Mouse (Mus musculus) adrenal gland, adult 18-20 months (tissue): ENCODE results near the gene Mpped2. TPM values are rescaled to one million over a fixed set of nuclear protein-coding genes. Genes with fewer than 3 reads are reported as not detected.

Source experiments
- DNase-seq, 2 experiments: peaks; one replicate each; pipeline ENCODE4 v3.0.0; 2021 to 2022; ENCODE audit warnings: low spot score in 2 of 2
- total RNA-seq, 2 experiments: library from RNA; stranded (reverse); gene quantifications; 1 replicate in 1 of 2; 2 replicates in 1 of 2; pipeline ENCODE4 v1.2.3; 2021

Gene Mpped2
- total RNA-seq, 2 experiments from 2014 or later = 18.3 to 21.9 TPM

- no peak for DNase-seq
These were observed 51.5 kb downstream of the Mpped2 start for GRCm38 (mm10) chr2:106744601-106745000.

GRCm38 (mm10) chr2:106745364-106745763, 52.3 kb downstream of the Mpped2 start:
- DNase-seq = no peak

GRCm38 (mm10) chr2:106746211-106746610, 53.1 kb downstream of the Mpped2 start:
- no peak for DNase-seq

- no peak for DNase-seq
These were observed 53.8 kb downstream of the Mpped2 start for GRCm38 (mm10) chr2:106746905-106747304.

GRCm38 (mm10) chr2:106747342-106747741, 54.3 kb downstream of the Mpped2 start:
- DNase-seq = no peak

- no peak for DNase-seq
These were observed 57.8 kb downstream of the Mpped2 start for GRCm38 (mm10) chr2:106750878-106751277.

- no peak for DNase-seq
These were observed 60.6 kb downstream of the Mpped2 start for GRCm38 (mm10) chr2:106753703-106754102.

GRCm38 (mm10) chr2:106754696-106755095, 61.6 kb downstream of the Mpped2 start:
- DNase-seq = no peak

GRCm38 (mm10) chr2:106756354-106757103, 63.5 kb downstream of the Mpped2 start:
- DNase-seq = no peak

- DNase-seq = no peak
These were observed 69.9 kb downstream of the Mpped2 start for GRCm38 (mm10) chr2:106762920-106763319.

- no peak for DNase-seq
These were observed 76.2 kb downstream of the Mpped2 start for GRCm38 (mm10) chr2:106769236-106769635.

- DNase-seq = no peak
These were observed 79.6 kb downstream of the Mpped2 start for GRCm38 (mm10) chr2:106772643-106773042.

GRCm38 (mm10) chr2:106774251-106775196, 81.5 kb downstream of the Mpped2 start:
- DNase-seq = no peak

GRCm38 (mm10) chr2:106775994-106776393, 82.9 kb downstream of the Mpped2 start:
- DNase-seq = no peak

- DNase-seq = no peak
These were observed 85.9 kb downstream of the Mpped2 start for GRCm38 (mm10) chr2:106778861-106779516.

- no peak for DNase-seq
These were observed 88.4 kb downstream of the Mpped2 start for GRCm38 (mm10) chr2:106781181-106782179.

- no peak for DNase-seq
These were observed 90.2 kb downstream of the Mpped2 start for GRCm38 (mm10) chr2:106783311-106783710.

- DNase-seq = peak in 1 of 2 experiments; percentile 25
These were observed 95.0 kb downstream of the Mpped2 start for GRCm38 (mm10) chr2:106788055-106788454.

GRCm38 (mm10) chr2:106788573-106788972, 95.5 kb downstream of the Mpped2 start:
- no peak for DNase-seq

GRCm38 (mm10) chr2:106789694-106790328, 96.7 kb downstream of the Mpped2 start:
- no peak for DNase-seq
